Mouse (Mus musculus) spleen, adult 2 months (tissue): ENCODE data around the gene Pitpnc1.

Source experiments
- CTCF ChIP-seq: fragments of 200-500 bp; IDR thresholded peaks from 2 replicates; pipeline ENCODE4 v1.5.1; 2011; ENCODE audit warnings: mild to moderate bottlenecking, inconsistent platforms; ENCODE audit not compliant: insufficient read depth, insufficient read length, insufficient replicate concordance; ENCODE audit errors: extremely low read depth
- POLR2A ChIP-seq: fragments of 200-500 bp; IDR thresholded peaks from 2 replicates; pipeline ENCODE4 v1.6.1; 2011; ENCODE audit warnings: low read depth, low read length, inconsistent platforms

DNA sequence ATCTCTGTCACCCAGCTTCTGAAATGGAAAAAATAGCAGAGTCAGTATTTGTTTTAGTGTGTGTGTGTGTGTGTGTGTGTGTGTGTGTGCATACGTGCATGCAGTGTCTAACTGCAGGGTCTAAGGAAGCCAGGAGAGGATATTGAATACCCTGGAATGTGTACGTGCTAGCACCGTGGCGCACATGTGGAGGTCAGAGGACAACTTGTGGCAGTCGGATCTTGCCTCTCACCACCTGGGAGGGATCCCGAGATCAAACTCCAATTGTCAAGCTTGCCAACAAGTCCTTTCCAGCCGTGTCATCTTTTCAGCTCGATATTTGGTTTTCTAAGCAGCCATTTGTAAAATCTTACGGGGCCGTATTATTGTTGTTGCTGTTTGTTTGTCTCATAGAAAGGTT, 70.5 kb downstream of the Pitpnc1 start:
- TF ChIP-seq POLR2A: no peak
- TF ChIP-seq CTCF: no peak
